Mouse (Mus musculus) heart, postnatal 4 days (tissue): ENCODE measurements around the gene Sumo2. TPM values are rescaled to one million over a fixed set of nuclear protein-coding genes. Genes with fewer than 3 reads are reported as not detected.
A peak's percentile ranks its signal among the peaks of the same experiment; 100 is the strongest.
"Not testable (repeated sequence)": the region's sequence is repeated elsewhere in the genome, so short reads cannot be mapped to it uniquely, and the experiment has no call there.

Source experiments
- DNase-seq: peaks from one replicate; pipeline ENCODE4 v3.0.0; 2021
- total RNA-seq, 2 experiments: library from RNA; stranded (reverse); gene quantifications; 2 replicates each; pipeline ENCODE4 v1.2.3; 2021

Gene Sumo2
- total RNA-seq, 2 experiments from 2014 or later, result 299 TPM

GRCm38 (mm10) chr11:115518693-115519092 is 17.4 kb downstream of the Sumo2 start:
- no peak for DNase-seq

GRCm38 (mm10) chr11:115516942-115517341 is 19.1 kb downstream of the Sumo2 start:
- no peak for DNase-seq

GRCm38 (mm10) chr11:115515021-115515420 is 21.1 kb downstream of the Sumo2 start:
- DNase-seq, result no peak

- DNase-seq, result peak; percentile 97
Measured at GRCm38 (mm10) chr11:115514238-115514663, 21.8 kb downstream of the Sumo2 start, which contains the start of gene Jpt1. TSS of gene Jpt1 (minus strand) at chr11:115514387.

DNA sequence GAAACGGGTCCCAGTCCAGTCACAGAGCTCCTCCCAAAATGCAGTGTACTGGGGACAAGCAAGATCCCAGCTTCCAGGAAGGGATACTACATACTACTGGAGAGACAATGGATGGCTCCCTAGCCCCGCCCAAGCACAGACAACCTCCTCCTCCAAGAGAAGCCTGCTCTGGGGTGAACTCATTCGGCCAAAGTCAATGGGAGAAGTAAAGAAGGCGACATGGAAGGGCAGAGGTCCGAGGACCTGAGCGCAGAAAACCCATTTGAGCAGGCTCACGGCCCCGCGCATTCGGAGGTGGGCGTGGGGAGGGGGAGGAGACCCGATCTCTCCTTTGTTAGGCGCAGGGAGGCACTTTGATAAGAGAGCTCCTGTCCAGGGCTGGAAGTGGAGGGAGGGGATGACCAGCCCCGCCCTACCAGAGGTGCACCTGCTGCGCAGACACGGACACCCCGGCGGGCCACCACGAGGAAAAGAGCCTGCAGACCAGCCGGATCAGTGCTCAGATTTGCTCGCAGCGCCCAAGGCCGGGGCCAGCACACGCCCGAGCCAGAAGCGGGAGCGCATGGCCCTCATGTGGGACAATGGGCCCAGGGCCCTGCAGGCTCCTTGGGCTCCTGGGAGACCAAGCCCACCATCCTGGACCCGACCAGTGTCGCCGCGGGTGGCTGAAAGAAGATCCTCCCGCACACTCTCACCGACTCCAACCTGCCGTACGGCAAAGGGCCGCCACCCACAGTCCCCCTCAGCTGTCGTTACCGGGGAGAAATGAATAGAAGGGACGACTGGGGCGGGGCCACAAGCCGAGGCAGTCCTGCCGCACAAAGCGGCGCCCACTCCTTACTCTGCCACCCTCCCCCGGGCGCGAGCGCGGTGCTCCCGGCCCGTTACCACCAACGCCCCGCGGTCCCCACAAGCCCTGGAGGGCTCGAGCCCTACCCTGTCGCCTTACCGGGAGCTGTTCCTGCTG is 22.5 kb downstream of the Sumo2 start:
- DNase-seq, result peak; percentile 55

GRCm38 (mm10) chr11:115512407-115513183 is 23.5 kb downstream of the Sumo2 start:
- peak; percentile 39 for DNase-seq

GRCm38 (mm10) chr11:115512004-115512403 is 24.1 kb downstream of the Sumo2 start:
- no peak for DNase-seq

DNA sequence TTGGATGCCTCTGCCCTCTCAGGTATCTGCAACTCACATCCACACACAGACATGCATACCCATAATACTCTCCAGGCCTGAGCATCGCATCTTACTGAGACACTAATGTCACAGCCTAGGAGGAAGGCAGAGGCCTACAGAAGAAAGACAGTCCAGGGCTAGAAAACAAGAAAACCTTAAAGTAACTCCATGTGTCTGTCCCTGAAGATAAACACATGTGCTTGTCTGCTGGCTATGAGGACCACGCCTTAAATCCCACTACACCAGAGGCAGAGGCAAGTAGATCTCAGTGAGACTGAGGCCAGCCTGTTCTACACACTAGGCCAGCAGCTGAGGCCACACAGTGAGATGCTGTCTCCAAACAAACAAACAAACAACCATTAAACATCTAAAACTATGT is 25.0 kb downstream of the Sumo2 start:
- DNase-seq, result no peak

DNA sequence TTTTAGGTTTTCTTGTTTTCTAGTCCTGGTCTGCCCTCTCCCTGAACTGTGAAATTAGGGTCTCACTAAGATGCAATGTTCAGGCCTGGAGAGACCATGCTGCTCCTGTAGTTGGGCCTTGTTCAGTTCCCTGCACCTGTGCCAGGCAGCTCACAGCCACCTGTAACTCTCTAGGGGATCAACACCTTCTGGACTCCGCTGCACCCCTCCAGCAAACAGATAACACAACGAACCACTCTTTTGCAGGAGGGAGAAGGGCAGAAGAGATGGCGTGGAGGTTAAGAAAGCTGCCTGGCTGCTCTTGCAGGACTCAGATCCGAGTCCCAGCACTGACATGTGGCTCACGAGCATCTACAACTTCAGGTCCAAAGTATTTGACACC is 25.6 kb downstream of the Sumo2 start:
- no peak for DNase-seq

- peak; percentile 32 for DNase-seq
Measured at GRCm38 (mm10) chr11:115509773-115510506, 26.1 kb downstream of the Sumo2 start.

DNA sequence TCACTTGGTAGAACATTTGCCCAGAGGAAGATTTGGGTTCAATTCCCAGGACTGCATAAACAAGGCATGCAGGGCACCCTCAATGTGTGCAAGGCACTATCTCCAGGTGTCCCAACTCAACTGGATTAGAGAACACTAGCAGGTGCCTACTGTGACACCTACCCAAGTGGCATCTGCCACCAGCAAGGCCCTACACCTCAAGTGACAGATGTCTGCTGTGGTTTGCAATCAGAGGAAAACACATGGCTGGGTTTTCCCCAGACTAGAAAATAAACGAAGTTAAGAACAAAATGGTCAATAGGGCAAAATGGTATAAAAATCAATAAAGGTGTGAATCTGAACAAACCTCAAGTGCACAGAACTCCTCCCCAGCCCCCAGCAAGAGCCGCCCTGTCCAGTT is 28.0 kb downstream of the Sumo2 start:
- no peak for DNase-seq

GRCm38 (mm10) chr11:115506586-115506985 is 29.5 kb downstream of the Sumo2 start:
- no peak for DNase-seq

DNA sequence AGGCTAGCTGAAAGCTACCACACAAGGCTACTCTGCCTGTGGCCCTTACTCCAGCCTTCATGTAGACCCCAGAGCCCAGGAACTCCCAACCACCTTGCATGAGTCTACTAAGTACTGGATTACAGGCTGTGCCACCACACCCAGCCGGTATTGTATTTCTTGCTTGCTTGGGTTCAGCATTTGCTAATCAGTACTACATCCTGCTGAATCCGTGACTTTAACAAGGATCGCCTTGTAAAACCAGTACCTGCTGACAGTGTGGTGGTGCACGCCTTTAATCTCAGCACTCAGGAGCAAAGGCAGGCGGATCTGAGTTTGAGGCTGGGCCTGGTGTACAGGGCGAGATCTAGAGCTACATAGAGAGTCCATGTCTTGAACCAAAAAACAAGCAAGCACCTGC is 33.4 kb downstream of the Sumo2 start:
- no peak for DNase-seq

DNA sequence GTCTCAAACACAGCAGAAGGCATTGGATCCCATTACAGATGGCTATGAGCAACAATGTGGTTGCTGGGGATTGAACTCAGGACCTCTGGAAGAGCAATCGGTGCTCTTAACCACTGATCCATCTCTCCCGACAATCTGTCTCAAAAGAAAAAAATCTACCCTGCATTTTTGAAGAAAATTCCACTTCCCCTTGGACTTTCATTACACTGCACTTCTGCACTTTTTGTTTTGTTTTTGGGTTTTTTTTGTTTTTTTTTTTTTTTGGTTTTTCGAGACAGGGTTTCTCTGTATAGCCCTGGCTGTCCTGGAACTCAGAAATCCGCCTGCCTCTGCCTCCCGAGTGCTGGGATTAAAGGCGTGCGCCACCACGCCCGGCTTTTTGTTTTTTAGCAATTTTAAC is 39.5 kb downstream of the Sumo2 start:
- not testable (repeated sequence) for DNase-seq

GRCm38 (mm10) chr11:115492387-115492786 is 43.7 kb downstream of the Sumo2 start:
- no peak for DNase-seq

- peak; percentile 79 for DNase-seq
Measured at GRCm38 (mm10) chr11:115491356-115492083, 44.6 kb downstream of the Sumo2 start, which contains the start of gene Nt5c. TSS of gene Nt5c (minus strand) at chr11:115491862.

GRCm38 (mm10) chr11:115490441-115491355 is 45.4 kb downstream of the Sumo2 start:
- no peak for DNase-seq

DNA sequence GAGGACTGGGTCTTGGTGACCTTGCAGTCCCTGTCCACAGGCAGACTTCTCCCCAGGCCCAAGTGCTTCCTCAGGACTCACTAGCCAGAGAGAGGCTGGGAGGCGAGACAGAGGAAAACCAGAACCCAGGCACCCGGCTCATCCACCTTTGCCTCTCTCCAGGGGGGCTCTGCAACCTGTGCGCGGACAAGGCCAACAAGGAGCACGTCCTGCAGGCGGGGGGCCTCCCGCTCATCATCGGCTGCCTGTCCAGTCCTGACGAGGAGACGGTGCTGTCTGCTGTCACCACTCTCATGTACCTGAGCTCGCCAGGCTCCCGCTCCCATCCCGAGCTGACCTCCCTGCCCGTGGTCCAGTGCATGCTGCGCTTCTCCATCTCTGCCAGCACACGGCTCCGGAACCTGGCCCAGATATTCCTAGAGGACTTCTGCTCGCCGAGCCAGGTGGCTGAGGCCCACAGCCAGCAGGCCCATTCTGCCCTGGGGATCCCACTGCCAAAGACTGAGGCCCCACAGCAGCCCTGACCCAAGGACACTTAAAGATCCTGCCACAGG is 47.4 kb downstream of the Sumo2 start:
- DNase-seq, result no peak

- DNase-seq, result no peak
Measured at GRCm38 (mm10) chr11:115485155-115485554, 50.9 kb downstream of the Sumo2 start.

DNA sequence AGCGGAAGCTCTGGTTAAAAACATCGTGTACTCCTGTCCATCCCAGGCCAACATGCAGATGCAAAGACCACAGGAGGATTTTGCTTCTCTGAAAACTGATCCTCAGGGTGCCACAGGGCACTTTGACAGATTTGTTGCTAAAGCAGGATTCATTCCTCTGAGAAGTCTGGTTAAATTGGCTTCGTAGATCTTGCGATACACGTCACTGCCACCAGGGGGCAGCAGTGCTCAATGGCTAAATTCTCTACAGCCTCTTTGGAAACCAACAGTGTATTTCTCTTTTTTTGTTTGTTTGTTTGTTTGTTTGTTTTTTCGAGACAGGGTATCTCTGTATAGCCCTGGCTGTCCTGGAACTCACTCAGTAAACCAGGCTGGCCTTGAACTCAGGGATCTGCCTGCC is 52.4 kb downstream of the Sumo2 start:
- peak; percentile 81 for DNase-seq
